Mouse (Mus musculus) adipocyte (in vitro differentiated cells): ENCODE measurements around the gene Pfkfb3.
A peak's percentile ranks its signal among the peaks of the same experiment; 100 is the strongest.

ENCODE experiments used
- DNase-seq: peaks from one replicate; pipeline ENCODE4 v3.0.0-alpha.2; 2016; ENCODE audit warnings: low spot score

Pfkfb3 gene

GRCm38 (mm10) chr2:11428621-11429020 is 125.3 kb downstream of the Pfkfb3 start:
- no peak for DNase-seq

DNA sequence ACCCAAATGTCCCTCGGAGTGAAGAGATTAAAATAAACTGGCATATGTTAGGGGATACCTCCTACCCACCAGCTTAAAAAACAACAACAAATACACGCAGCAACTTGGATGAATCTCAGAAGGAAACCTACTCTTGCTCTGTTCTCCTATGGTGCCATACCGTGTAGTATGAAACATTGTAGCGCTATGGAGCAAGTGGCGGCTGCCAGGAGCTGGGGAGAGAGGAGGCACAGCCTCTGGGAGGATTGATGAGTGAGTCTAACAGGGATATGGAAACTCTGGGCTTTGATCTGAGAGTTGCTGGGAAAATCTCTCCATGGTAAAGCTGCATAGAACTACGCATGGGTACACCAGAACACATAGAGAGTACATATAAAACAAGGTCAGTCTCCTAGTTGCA is 126.3 kb downstream of the Pfkfb3 start:
- DNase-seq, result no peak

- no peak for DNase-seq
Measured at GRCm38 (mm10) chr2:11426379-11426778, 127.5 kb downstream of the Pfkfb3 start.

DNA sequence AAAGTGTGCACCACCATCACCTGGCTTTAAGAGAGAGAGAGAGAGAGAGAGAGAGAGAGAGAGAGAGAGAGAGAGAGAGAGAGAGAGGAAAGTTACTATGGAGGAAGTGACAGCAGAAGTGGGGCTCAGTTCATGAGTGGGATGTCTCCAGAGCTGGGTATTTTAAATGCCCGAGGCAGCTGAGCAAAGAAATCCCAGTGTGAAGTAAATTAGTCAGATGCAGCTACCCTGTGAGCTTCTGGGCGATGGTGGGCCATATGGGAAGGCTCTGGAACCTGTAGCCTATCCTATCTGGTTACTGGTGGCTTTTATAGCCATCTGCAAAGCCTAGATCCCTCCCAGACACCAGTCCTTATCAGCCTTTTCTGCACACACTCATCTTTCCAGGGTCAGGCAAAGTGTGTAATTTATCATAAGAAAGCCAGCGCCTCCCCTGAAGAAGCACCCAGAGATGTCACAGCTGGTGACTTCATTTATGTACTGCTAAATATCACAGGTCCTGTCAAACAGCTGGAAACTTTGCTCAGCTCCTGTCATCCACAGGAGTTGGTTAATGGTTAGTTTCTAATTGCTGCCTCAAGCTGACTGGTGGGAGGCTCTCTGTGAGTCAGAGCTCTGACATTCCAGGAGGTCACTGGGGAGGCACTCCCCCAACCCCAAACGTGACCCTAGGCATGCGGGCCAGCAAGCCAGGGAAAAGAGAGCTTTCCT is 128.3 kb downstream of the Pfkfb3 start:
- peak; percentile 40 for DNase-seq

- no peak for DNase-seq
Measured at GRCm38 (mm10) chr2:11424252-11424651, 129.6 kb downstream of the Pfkfb3 start.

DNA sequence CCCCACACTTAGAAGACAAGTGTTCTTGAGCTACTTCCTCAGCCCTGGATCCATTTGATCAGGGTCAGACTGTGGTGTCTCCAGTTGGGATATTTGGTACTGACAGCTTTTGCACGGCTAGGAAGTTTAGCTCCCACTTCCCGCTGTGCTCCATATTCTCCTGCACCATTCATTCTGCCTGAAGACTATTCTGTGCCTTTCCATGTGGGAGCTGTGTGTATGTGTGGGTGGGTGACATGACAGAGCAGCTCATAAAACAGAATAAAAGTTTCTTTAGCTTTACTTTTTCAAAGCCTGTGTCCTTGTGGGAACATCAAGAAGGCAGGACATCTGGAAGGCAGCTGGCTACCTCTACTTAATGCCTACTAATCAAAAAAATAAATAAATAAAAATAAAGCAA is 130.5 kb downstream of the Pfkfb3 start:
- no peak for DNase-seq

- no peak for DNase-seq
Measured at GRCm38 (mm10) chr2:11422384-11422783, 131.5 kb downstream of the Pfkfb3 start.
